Mouse (Mus musculus) myocyte (in vitro differentiated cells): ENCODE data around the gene Olfr519.

Source experiments
- CEBPB ChIP-seq: IDR thresholded peaks from 2 replicates; pipeline ENCODE4 v1.6.1; 2011; ENCODE audit warnings: mild to moderate bottlenecking, moderate library complexity; ENCODE audit not compliant: poor library complexity, insufficient read depth, severe bottlenecking
- E2F4 ChIP-seq: IDR thresholded peaks from one replicate; pipeline ENCODE4 v1.6.1; 2011; ENCODE audit warnings: mild to moderate bottlenecking, control low read depth, moderate library complexity; ENCODE audit not compliant: insufficient read depth
- MAX ChIP-seq: IDR thresholded peaks from one replicate; pipeline ENCODE4 v1.6.1; 2011; ENCODE audit warnings: low read depth, mild to moderate bottlenecking, control low read depth
- MYOG ChIP-seq, 3 experiments: IDR thresholded peaks; one replicate each; pipeline ENCODE4 v1.6.1; 2011; ENCODE audit warnings: control low read depth in 2 of 3, low read depth in 2 of 3, mild to moderate bottlenecking in 2 of 3; ENCODE audit not compliant: insufficient read length in 2 of 3, control insufficient read depth in 1 of 3, insufficient read depth in 1 of 3
- POLR2A ChIP-seq: IDR thresholded peaks from one replicate; pipeline ENCODE4 v1.6.1; 2011; ENCODE audit warnings: low read depth, mild to moderate bottlenecking, control low read depth, moderate library complexity; ENCODE audit not compliant: insufficient read length
- POLR2AphosphoS2 ChIP-seq: IDR thresholded peaks from one replicate; pipeline ENCODE4 v1.6.1; 2011; ENCODE audit warnings: low read depth, control low read depth; ENCODE audit not compliant: insufficient read length
- TCF12 ChIP-seq: IDR thresholded peaks from one replicate; pipeline ENCODE4 v1.6.1; 2011; ENCODE audit warnings: mild to moderate bottlenecking, control low read depth; ENCODE audit not compliant: poor library complexity, insufficient read depth, severe bottlenecking
- USF1 ChIP-seq: IDR thresholded peaks from one replicate; pipeline ENCODE4 v1.6.1; 2011; ENCODE audit warnings: low read depth, mild to moderate bottlenecking, control low read depth, moderate library complexity

DNA sequence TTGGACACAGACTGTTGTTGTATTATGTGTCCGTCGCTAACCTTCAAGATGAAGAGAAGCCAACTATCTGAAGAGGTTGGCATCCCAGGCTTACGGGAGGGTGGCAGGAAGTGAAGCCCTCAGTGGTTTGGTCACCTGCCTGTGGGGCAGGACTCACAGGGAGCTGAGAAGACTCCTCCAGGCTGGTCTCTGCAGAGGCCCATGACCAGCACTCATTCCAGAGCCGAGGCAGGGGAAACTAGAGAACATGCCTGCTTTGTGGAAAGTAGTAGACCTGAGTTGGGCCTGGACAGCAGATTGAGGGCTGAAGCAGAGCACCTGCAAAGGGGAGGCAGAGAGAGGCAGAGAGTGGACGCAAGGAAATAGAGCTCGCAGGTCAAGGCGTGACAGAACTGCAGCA is 41.2 kb upstream of the Olfr519 start:
- TF ChIP-seq USF1, result no peak
- no peak for TF ChIP-seq POLR2A
- TF ChIP-seq POLR2AphosphoS2, result no peak
- no peak for TF ChIP-seq MAX
- TF ChIP-seq TCF12, result no peak
- TF ChIP-seq CEBPB, result no peak
- no peak for TF ChIP-seq E2F4
- TF ChIP-seq MYOG (IDR thresholded peaks at IDR 0.05; ENCODE audit: control insufficient read depth in 1 of 3, insufficient read depth in 1 of 3, insufficient read length in 2 of 3, low read depth in 2 of 3), result no peak
